Mouse (Mus musculus): ENCODE results near the gene Grtp1. TPM values are rescaled to one million over a fixed set of nuclear protein-coding genes. Genes with fewer than 3 reads are reported as not detected.

Gene Grtp1
- polyA plus RNA-seq, 1 experiment from 2014 or later: 17.6 TPM

- Histone ChIP-seq H3K9ac (replicated peaks; ENCODE audit: low read length) (no peak overlapping the region), H3K9me3 (ENCODE audit: control insufficient read depth, low read length) (no peaks in the 10 kb centered on the region), H3K4me1 (ENCODE audit: control insufficient read depth, insufficient read depth, low read length) (no peaks in the 10 kb centered on the region), H3K27ac (replicated peaks; ENCODE audit: low read depth, low read length) (no peak overlapping the region), H3K27me3 (ENCODE audit: control insufficient read depth, insufficient read depth, low read length) (no peaks in the 10 kb centered on the region), H3K4me2 (ENCODE audit: low read length) (peak overlapping the region; percentile 41), H3K4me3 (replicated peaks; ENCODE audit: low read depth, low read length) (no peak overlapping the region), H3K36me3 (ENCODE audit: control insufficient read depth, insufficient read depth, low read length) (no peaks in the 10 kb centered on the region)
- ATAC-seq (ENCODE audit: low FRiP score, low TSS enrichment) (peak; percentile 76; the same call in 1 of the 2 replicates), DNase-seq (peak; percentile 91)
- 29% methylated on average over 10 of the region's 10 CpGs for WGBS
Measured at GRCm38 (mm10) chr8:13213479-13214268, 13.3 kb upstream of the Grtp1 start.

GRCm38 (mm10) chr8:13209770-13210169 is 9.3 kb upstream of the Grtp1 start:
- no peak for DNase-seq
- H3K4me3 ChIP-seq (replicated peaks; ENCODE audit: low read depth, low read length): no peak overlapping the region
- no peak overlapping the region for H3K4me2 ChIP-seq (ENCODE audit: low read length)
- H3K4me1 ChIP-seq (ENCODE audit: control insufficient read depth, insufficient read depth, low read length): no peaks in the 10 kb centered on the region
- H3K9ac ChIP-seq (replicated peaks; ENCODE audit: low read length): no peak overlapping the region
- H3K27ac ChIP-seq (replicated peaks; ENCODE audit: low read depth, low read length): no peak overlapping the region
- no peak for ATAC-seq (ENCODE audit: low FRiP score, low TSS enrichment)
- H3K27me3 ChIP-seq (ENCODE audit: control insufficient read depth, insufficient read depth, low read length): no peaks in the 10 kb centered on the region
- H3K36me3 ChIP-seq (ENCODE audit: control insufficient read depth, insufficient read depth, low read length): no peaks in the 10 kb centered on the region
- no peaks in the 10 kb centered on the region for H3K9me3 ChIP-seq (ENCODE audit: control insufficient read depth, low read length)
- WGBS: 60% methylated on average over 1 of the region's 1 CpGs

- H3K27ac ChIP-seq (replicated peaks; ENCODE audit: low read depth, low read length): no peak overlapping the region
- no peaks in the 10 kb centered on the region for H3K36me3 ChIP-seq (ENCODE audit: control insufficient read depth, insufficient read depth, low read length)
- no peak for ATAC-seq (ENCODE audit: low FRiP score, low TSS enrichment)
- no peaks in the 10 kb centered on the region for H3K9me3 ChIP-seq (ENCODE audit: control insufficient read depth, low read length)
- no peaks in the 10 kb centered on the region for H3K4me1 ChIP-seq (ENCODE audit: control insufficient read depth, insufficient read depth, low read length)
- no peaks in the 10 kb centered on the region for H3K27me3 ChIP-seq (ENCODE audit: control insufficient read depth, insufficient read depth, low read length)
- 49% methylated on average over 6 of the region's 6 CpGs for WGBS
- H3K9ac ChIP-seq (replicated peaks; ENCODE audit: low read length): no peak overlapping the region
- H3K4me3 ChIP-seq (replicated peaks; ENCODE audit: low read depth, low read length): no peak overlapping the region
- H3K4me2 ChIP-seq (ENCODE audit: low read length): no peak overlapping the region
- DNase-seq: no peak
Measured at GRCm38 (mm10) chr8:13208627-13209355, 8.4 kb upstream of the Grtp1 start.

GRCm38 (mm10) chr8:13206290-13206689 is 5.9 kb upstream of the Grtp1 start:
- Histone ChIP-seq H3K27me3 (ENCODE audit: control insufficient read depth, insufficient read depth, low read length) (peaks cover 18% of the 10 kb centered on the region), H3K9me3 (ENCODE audit: control insufficient read depth, low read length) (no peaks in the 10 kb centered on the region), H3K4me1 (ENCODE audit: control insufficient read depth, insufficient read depth, low read length) (peaks cover under 1% of the 10 kb centered on the region; the same call in 1 of the 2 replicates), H3K27ac (replicated peaks; ENCODE audit: low read depth, low read length) (no peak overlapping the region), H3K36me3 (ENCODE audit: control insufficient read depth, insufficient read depth, low read length) (no peaks in the 10 kb centered on the region), H3K4me2 (ENCODE audit: low read length) (no peak overlapping the region), H3K4me3 (replicated peaks; ENCODE audit: low read depth, low read length) (no peak overlapping the region), H3K9ac (replicated peaks; ENCODE audit: low read length) (no peak overlapping the region)
- WGBS: 48% methylated on average over 5 of the region's 5 CpGs
- ATAC-seq (ENCODE audit: low FRiP score, low TSS enrichment) (no peak), DNase-seq (no peak)

GRCm38 (mm10) chr8:13205311-13205710 is 4.9 kb upstream of the Grtp1 start:
- no peaks in the 10 kb centered on the region for H3K9me3 ChIP-seq (ENCODE audit: control insufficient read depth, low read length)
- no peak overlapping the region for H3K9ac ChIP-seq (replicated peaks; ENCODE audit: low read length)
- H3K4me1 ChIP-seq (ENCODE audit: control insufficient read depth, insufficient read depth, low read length): peaks cover 7% of the 10 kb centered on the region
- no peak overlapping the region for H3K27ac ChIP-seq (replicated peaks; ENCODE audit: low read depth, low read length)
- no peak overlapping the region for H3K4me2 ChIP-seq (ENCODE audit: low read length)
- 87% methylated on average over 5 of the region's 5 CpGs for WGBS
- H3K27me3 ChIP-seq (ENCODE audit: control insufficient read depth, insufficient read depth, low read length): peaks cover 23% of the 10 kb centered on the region
- no peaks in the 10 kb centered on the region for H3K36me3 ChIP-seq (ENCODE audit: control insufficient read depth, insufficient read depth, low read length)
- no peak overlapping the region for H3K4me3 ChIP-seq (replicated peaks; ENCODE audit: low read depth, low read length)
- ATAC-seq (ENCODE audit: low FRiP score, low TSS enrichment) (no peak), DNase-seq (no peak)

GRCm38 (mm10) chr8:13204371-13205140 is 4.1 kb upstream of the Grtp1 start:
- no peak overlapping the region for H3K4me2 ChIP-seq (ENCODE audit: low read length)
- no peak for DNase-seq
- H3K27me3 ChIP-seq (ENCODE audit: control insufficient read depth, insufficient read depth, low read length): peaks cover 23% of the 10 kb centered on the region

GRCm38 (mm10) chr8:13203472-13203871 is 3.1 kb upstream of the Grtp1 start:
- ATAC-seq (ENCODE audit: low FRiP score, low TSS enrichment) (no peak), DNase-seq (no peak)
- no peaks in the 10 kb centered on the region for H3K36me3 ChIP-seq (ENCODE audit: control insufficient read depth, insufficient read depth, low read length)
- no peak overlapping the region for H3K27ac ChIP-seq (replicated peaks; ENCODE audit: low read depth, low read length)
- no peak overlapping the region for H3K4me3 ChIP-seq (replicated peaks; ENCODE audit: low read depth, low read length)
- no peak overlapping the region for H3K9ac ChIP-seq (replicated peaks; ENCODE audit: low read length)
- peaks cover 7% of the 10 kb centered on the region for H3K4me1 ChIP-seq (ENCODE audit: control insufficient read depth, insufficient read depth, low read length)
- peaks cover 23% of the 10 kb centered on the region for H3K27me3 ChIP-seq (ENCODE audit: control insufficient read depth, insufficient read depth, low read length)
- H3K9me3 ChIP-seq (ENCODE audit: control insufficient read depth, low read length): no peaks in the 10 kb centered on the region
- H3K4me2 ChIP-seq (ENCODE audit: low read length): no peak overlapping the region
- WGBS: 58% methylated on average over 1 of the region's 1 CpGs

More at GRCm38 (mm10) chr8:13204371-13205140, 4.1 kb upstream of the Grtp1 start:
- no peak overlapping the region for H3K27ac ChIP-seq (replicated peaks; ENCODE audit: low read depth, low read length)
- no peaks in the 10 kb centered on the region for H3K36me3 ChIP-seq (ENCODE audit: control insufficient read depth, insufficient read depth, low read length)
- ATAC-seq (ENCODE audit: low FRiP score, low TSS enrichment): no peak
- no peak overlapping the region for H3K9ac ChIP-seq (replicated peaks; ENCODE audit: low read length)
- H3K4me3 ChIP-seq (replicated peaks; ENCODE audit: low read depth, low read length): no peak overlapping the region
- H3K9me3 ChIP-seq (ENCODE audit: control insufficient read depth, low read length): no peaks in the 10 kb centered on the region
- 76% methylated on average over 12 of the region's 12 CpGs for WGBS
- H3K4me1 ChIP-seq (ENCODE audit: control insufficient read depth, insufficient read depth, low read length): peaks cover 7% of the 10 kb centered on the region

GRCm38 (mm10) chr8:13202806-13203205 is 2.4 kb upstream of the Grtp1 start:
- Histone ChIP-seq H3K4me1 (ENCODE audit: control insufficient read depth, insufficient read depth, low read length) (peaks cover 7% of the 10 kb centered on the region), H3K27me3 (ENCODE audit: control insufficient read depth, insufficient read depth, low read length) (peaks cover 23% of the 10 kb centered on the region), H3K27ac (replicated peaks; ENCODE audit: low read depth, low read length) (no peak overlapping the region), H3K4me2 (ENCODE audit: low read length) (no peak overlapping the region), H3K4me3 (replicated peaks; ENCODE audit: low read depth, low read length) (no peak overlapping the region), H3K9ac (replicated peaks; ENCODE audit: low read length) (no peak overlapping the region), H3K36me3 (ENCODE audit: control insufficient read depth, insufficient read depth, low read length) (no peaks in the 10 kb centered on the region), H3K9me3 (ENCODE audit: control insufficient read depth, low read length) (no peaks in the 10 kb centered on the region)
- DNase-seq: no peak
- ATAC-seq (ENCODE audit: low FRiP score, low TSS enrichment): no peak
- WGBS: 86% methylated on average over 3 of the region's 3 CpGs

Measured in midbrain, embryonic 14.5 days (tissue).